Mouse (Mus musculus): Measurements from ENCODE around the gene Xrcc3. TPM values are rescaled to one million over a fixed set of nuclear protein-coding genes. Genes with fewer than 3 reads are reported as not detected.

The Xrcc3 gene
- polyA plus RNA-seq (2017; shearing (Covaris generic)) = 5.6 TPM

DNA sequence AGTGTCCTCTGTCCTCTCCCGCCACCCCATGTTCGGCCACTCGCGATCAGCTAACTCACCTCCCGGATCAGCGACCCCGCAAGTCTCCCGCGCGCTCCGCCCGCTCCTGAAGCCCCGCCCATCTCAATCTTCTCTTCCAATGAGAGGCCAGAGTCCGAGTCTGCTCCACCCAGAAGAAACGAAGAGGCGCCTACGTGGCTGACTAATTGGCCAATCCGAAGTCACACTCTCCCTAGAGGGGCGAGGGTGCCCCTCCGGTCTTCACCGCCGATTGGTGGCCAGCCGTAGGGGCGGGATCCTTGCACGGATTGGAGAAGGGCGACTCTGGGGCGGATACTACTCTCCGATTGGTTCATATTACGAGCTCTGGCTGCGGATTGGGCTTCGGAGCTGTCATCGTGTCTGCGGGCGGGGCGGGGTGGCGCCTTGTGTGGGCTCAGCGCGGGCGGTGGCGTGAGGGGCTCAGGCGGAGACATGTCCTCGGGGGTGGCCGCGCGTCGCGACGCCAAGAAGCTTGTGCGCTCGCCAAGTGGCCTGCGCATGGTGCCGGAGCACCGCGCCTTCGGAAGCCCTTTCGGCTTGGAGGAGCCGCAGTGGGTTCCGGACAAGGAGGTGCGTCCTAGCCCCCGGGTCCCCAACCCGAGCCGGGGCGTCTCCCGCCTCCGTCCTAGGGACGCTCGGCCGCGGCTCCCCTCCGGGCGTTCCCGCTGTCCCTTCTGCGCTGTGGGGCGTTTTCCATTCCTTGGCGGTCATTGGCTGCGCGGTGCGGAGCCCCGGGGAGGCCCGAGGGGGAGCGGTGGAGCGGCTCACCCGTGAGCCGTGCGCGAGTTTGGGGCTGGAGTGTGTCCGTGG is at the start of gene Xrcc3, which contains the start of gene Zfyve21:
TSS of gene Xrcc3 (minus strand) at position 108 of the 852 bp plus-strand sequence.
TSS of gene Zfyve21 (plus strand) at position 405 of the 852 bp plus-strand sequence.

GRCm38 (mm10) chr12:111758381-111759175 is 55.1 kb downstream of the Xrcc3 start, which contains the start of gene Klc1:
TSS of gene Klc1 (plus strand) at chr12:111758849.

Other genes starting within 250 kb of the Xrcc3 start
- 14.7 TPM for gene Mark3, start 239.3 kb downstream of the Xrcc3 start, polyA plus RNA-seq (2017; shearing (Covaris generic))
- 57.8 TPM for gene Ckb, start 141.5 kb downstream of the Xrcc3 start, polyA plus RNA-seq (2017; shearing (Covaris generic))
- gene Trmt61a, start 135.8 kb downstream of the Xrcc3 start, polyA plus RNA-seq (2017; shearing (Covaris generic)) = 19.8 TPM
- 46.0 TPM for gene Bag5, start 100.6 kb downstream of the Xrcc3 start, polyA plus RNA-seq (2017; shearing (Covaris generic))
- 54.1 TPM for gene Apopt1, start 100.6 kb downstream of the Xrcc3 start, polyA plus RNA-seq (2017; shearing (Covaris generic))
- gene Klc1, start 55.0 kb downstream of the Xrcc3 start, polyA plus RNA-seq (2017; shearing (Covaris generic)) = 23.4 TPM
- gene Zfyve21, start 297 bp upstream of the Xrcc3 start, polyA plus RNA-seq (2017; shearing (Covaris generic)) = 9.8 TPM
- gene Ppp1r13b, start 94.2 kb upstream of the Xrcc3 start, polyA plus RNA-seq (2017; shearing (Covaris generic)) = 4.3 TPM
- gene Atp5mpl, start 153.1 kb upstream of the Xrcc3 start, polyA plus RNA-seq (2017; shearing (Covaris generic)) = 204 TPM
- not detected for gene Tdrd9, start 157.7 kb upstream of the Xrcc3 start, polyA plus RNA-seq (2017; shearing (Covaris generic))
- not detected for gene Rd3l, start 167.4 kb upstream of the Xrcc3 start, polyA plus RNA-seq (2017; shearing (Covaris generic))